Mouse (Mus musculus) midbrain, embryonic 16.5 days (tissue): ENCODE measurements around the gene Map7. TPM values are rescaled to one million over a fixed set of nuclear protein-coding genes. Genes with fewer than 3 reads are reported as not detected.

ENCODE experiments used
- ATAC-seq: fragments of 200-750 bp; cut with Nextera tagmentation; 2 replicates; pipeline ENCODE4 v1.8.0; 2017; ENCODE audit warnings: moderate TSS enrichment
- H3K27ac ChIP-seq: fragments of 300-500 bp; sonication (generic); 2 replicates; pipeline ENCODE4 v1.5.1; 2014; ENCODE audit warnings: mild to moderate bottlenecking, low read length, mixed read lengths
- H3K27me3 ChIP-seq: fragments of 300-500 bp; sonication (generic); 2 replicates; pipeline ENCODE4 v1.6.1; 2014; ENCODE audit warnings: low read depth, low read length, mixed read lengths; ENCODE audit not compliant: control insufficient read depth, insufficient read depth
- H3K36me3 ChIP-seq: fragments of 300-500 bp; sonication (generic); 2 replicates; pipeline ENCODE4 v1.6.1; 2014; ENCODE audit warnings: mild to moderate bottlenecking, low read length, moderate library complexity, mixed read lengths; ENCODE audit not compliant: control insufficient read depth, insufficient read depth
- H3K4me1 ChIP-seq: fragments of 300-500 bp; sonication (generic); 2 replicates; pipeline ENCODE4 v1.6.1; 2014; ENCODE audit warnings: mild to moderate bottlenecking, low read length, mixed read lengths; ENCODE audit not compliant: control insufficient read depth, insufficient read depth
- H3K4me2 ChIP-seq: fragments of 300-500 bp; sonication (generic); 2 replicates; pipeline ENCODE4 v1.6.1; 2014; ENCODE audit warnings: mild to moderate bottlenecking, low read length, mixed read lengths
- H3K4me3 ChIP-seq: fragments of 300-500 bp; sonication (generic); 2 replicates; pipeline ENCODE4 v1.5.1; 2014; ENCODE audit warnings: low read depth, mild to moderate bottlenecking, low read length, moderate library complexity, mixed read lengths
- H3K9ac ChIP-seq: fragments of 300-500 bp; sonication (generic); 2 replicates; pipeline ENCODE4 v1.6.1; 2014; ENCODE audit warnings: low read depth, low read length, mixed read lengths
- H3K9me3 ChIP-seq: fragments of 300-500 bp; sonication (generic); replicated peaks from 2 replicates; pipeline ENCODE4 v1.6.1; 2014; ENCODE audit warnings: mild to moderate bottlenecking, low read length, mixed read lengths; ENCODE audit not compliant: control insufficient read depth, poor library complexity, severe bottlenecking
- WGBS: fragments of 180-500 bp; shearing (Covaris S2); extraction: QIAGEN DNeasy Blood & Tissue Kit; methylation state at CpG from one replicate; pipeline ENCODE4 v1.1.7; 2014; 5-methylcytosine and 5-hydroxymethylcytosine counted together
- polyA plus RNA-seq: library from polyadenylated mRNA; unstranded; fragments of >200 nt; fragmentation: Nextera tagmentation; extraction: Ambion mirVana; gene quantifications from 2 replicates; pipeline ENCODE4 v1.2.1, GENCODE M21; 2015

Gene Map7
- polyA plus RNA-seq, 1 experiment from 2014 or later, result 8.5 TPM

- no peak overlapping the region for H3K27ac ChIP-seq
- ATAC-seq, result no peak
- no peaks in the 10 kb centered on the region for H3K4me1 ChIP-seq
- WGBS, result 74% methylated on average over 5 of the region's 5 CpGs
- no peaks in the 10 kb centered on the region for H3K36me3 ChIP-seq
- no peaks in the 10 kb centered on the region for H3K27me3 ChIP-seq
- H3K9me3 ChIP-seq, result no peaks in the 10 kb centered on the region
- H3K4me2 ChIP-seq, result no peak overlapping the region
- H3K9ac ChIP-seq, result no peak overlapping the region
- no peak overlapping the region for H3K4me3 ChIP-seq
Observed at GRCm38 (mm10) chr10:20295961-20296360, 147.7 kb downstream of the Map7 start.

- Histone ChIP-seq H3K36me3 (no peaks in the 10 kb centered on the region), H3K4me2 (no peak overlapping the region), H3K27ac (no peak overlapping the region), H3K27me3 (no peaks in the 10 kb centered on the region), H3K9me3 (no peaks in the 10 kb centered on the region), H3K9ac (no peak overlapping the region), H3K4me1 (no peaks in the 10 kb centered on the region), H3K4me3 (no peak overlapping the region)
- 38% methylated on average over 3 of the region's 3 CpGs for WGBS
- no peak for ATAC-seq
Observed at GRCm38 (mm10) chr10:20298152-20298920, 150.1 kb downstream of the Map7 start.

GRCm38 (mm10) chr10:20299114-20299513 lies 150.8 kb downstream of the Map7 start:
- Histone ChIP-seq H3K27me3 (no peaks in the 10 kb centered on the region), H3K27ac (no peak overlapping the region), H3K36me3 (no peaks in the 10 kb centered on the region), H3K4me3 (no peak overlapping the region), H3K4me2 (no peak overlapping the region), H3K4me1 (no peaks in the 10 kb centered on the region), H3K9ac (no peak overlapping the region), H3K9me3 (no peaks in the 10 kb centered on the region)
- WGBS, result 83% methylated on average over 5 of the region's 5 CpGs
- no peak for ATAC-seq

- 47% methylated on average over 11 of the region's 11 CpGs for WGBS
- H3K9me3 ChIP-seq, result no peaks in the 10 kb centered on the region
- peak overlapping the region; percentile 80 for H3K4me2 ChIP-seq
- H3K27ac ChIP-seq, result peak overlapping the region; percentile 97
- no peaks in the 10 kb centered on the region for H3K36me3 ChIP-seq
- peaks cover 20% of the 10 kb centered on the region for H3K4me1 ChIP-seq
- ATAC-seq, result peak; percentile 7; the same call in 1 of the 2 replicates
- peak overlapping the region; percentile 68 for H3K4me3 ChIP-seq
- peak overlapping the region; percentile 68 for H3K9ac ChIP-seq
- no peaks in the 10 kb centered on the region for H3K27me3 ChIP-seq
Observed at GRCm38 (mm10) chr10:20310969-20311769, 162.9 kb downstream of the Map7 start.

GRCm38 (mm10) chr10:20311918-20312735 lies 163.9 kb downstream of the Map7 start, which contains the start of gene Bclaf1:
TSS of gene Bclaf1 (plus strand) at chr10:20312469.
- Histone ChIP-seq H3K4me1 (peaks cover 20% of the 10 kb centered on the region), H3K27ac (peak within 1 kb of the TSS; percentile 97)
- peak; percentile 98 for ATAC-seq

GRCm38 (mm10) chr10:20312736-20313301 lies 164.5 kb downstream of the Map7 start:
- Histone ChIP-seq H3K36me3 (no peaks in the 10 kb centered on the region), H3K27me3 (no peaks in the 10 kb centered on the region), H3K9ac (peak overlapping the region; percentile 83), H3K9me3 (no peaks in the 10 kb centered on the region), H3K4me1 (peaks cover 20% of the 10 kb centered on the region), H3K4me2 (peak overlapping the region; percentile 70), H3K27ac (peak overlapping the region; percentile 97), H3K4me3 (peak overlapping the region; percentile 68)
- under 1% methylated on average over 48 of the region's 54 CpGs for WGBS
- peak; percentile 84 for ATAC-seq

More at GRCm38 (mm10) chr10:20311918-20312735, 163.9 kb downstream of the Map7 start, which contains the start of gene Bclaf1:
- Histone ChIP-seq H3K36me3 (no peaks in the 10 kb centered on the region), H3K4me3 (peak within 1 kb of the TSS; percentile 68), H3K4me2 (peak within 1 kb of the TSS; percentile 80), H3K27me3 (no peaks in the 10 kb centered on the region), H3K9ac (peak within 1 kb of the TSS; percentile 83), H3K9me3 (no peaks in the 10 kb centered on the region)
- WGBS, result under 1% methylated on average over 84 of the region's 84 CpGs

- H3K9me3 ChIP-seq, result no peaks in the 10 kb centered on the region
- H3K36me3 ChIP-seq, result no peaks in the 10 kb centered on the region
- no peak overlapping the region; the same call in 1 of the 2 replicates for H3K27ac ChIP-seq
- H3K9ac ChIP-seq, result peak overlapping the region; percentile 83
- no peaks in the 10 kb centered on the region for H3K27me3 ChIP-seq
- H3K4me2 ChIP-seq, result peak overlapping the region; percentile 70
- peak overlapping the region; percentile 68 for H3K4me3 ChIP-seq
- no peak for ATAC-seq
- H3K4me1 ChIP-seq, result peaks cover 20% of the 10 kb centered on the region
- WGBS, result 50% methylated on average over 13 of the region's 13 CpGs
Observed at GRCm38 (mm10) chr10:20313447-20313846, 165.2 kb downstream of the Map7 start.

- Histone ChIP-seq H3K27me3 (no peaks in the 10 kb centered on the region), H3K9ac (no peak overlapping the region), H3K27ac (no peak overlapping the region), H3K4me3 (no peak overlapping the region), H3K36me3 (peaks cover 2% of the 10 kb centered on the region; the same call in 1 of the 2 replicates), H3K9me3 (no peaks in the 10 kb centered on the region), H3K4me1 (peaks cover 20% of the 10 kb centered on the region), H3K4me2 (peak overlapping the region; percentile 19; the same call in 1 of the 2 replicates)
- no peak for ATAC-seq
- WGBS, result 91% methylated on average over 4 of the region's 4 CpGs
Observed at GRCm38 (mm10) chr10:20313941-20314340, 165.7 kb downstream of the Map7 start.
